Mouse (Mus musculus): ENCODE results near the gene Masp1.

DNA sequence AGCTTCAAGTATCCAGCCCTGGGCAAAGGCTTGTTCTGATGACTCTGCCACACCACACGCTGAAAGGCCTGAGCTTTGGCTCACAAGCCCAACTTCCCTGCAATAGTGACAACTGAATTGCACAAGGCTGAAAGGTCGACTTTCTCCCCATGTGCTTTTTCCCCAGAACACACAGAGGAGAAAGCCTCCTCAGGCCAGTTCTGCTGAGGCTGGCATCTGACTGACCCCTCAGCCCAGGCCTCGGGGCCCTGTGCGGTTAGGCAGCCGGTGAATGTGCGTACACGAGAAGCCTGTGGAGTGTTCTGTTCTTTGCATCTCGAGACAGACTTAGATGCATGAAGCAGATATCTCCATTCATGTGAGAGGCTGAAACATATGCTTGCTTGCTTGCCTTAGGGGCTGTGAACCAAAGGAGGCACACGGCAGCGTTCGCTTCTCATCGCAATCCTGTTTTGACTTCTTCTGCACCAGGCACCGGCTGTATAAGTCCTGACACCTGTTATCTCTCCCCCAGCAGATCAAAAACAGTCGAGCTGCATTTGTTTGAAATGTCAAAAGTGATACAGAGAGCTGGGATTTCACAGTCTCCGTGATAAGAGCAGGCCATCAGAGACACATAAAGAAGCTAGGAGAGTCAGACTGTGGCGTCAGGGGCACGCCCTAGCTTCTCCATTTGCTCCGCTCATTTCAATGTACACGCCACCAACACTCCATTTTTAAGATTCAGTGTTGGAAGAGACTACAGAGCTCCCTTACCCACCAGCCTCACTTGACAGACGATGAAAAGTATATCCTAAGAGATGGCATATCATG lies 2.7 kb downstream of the Masp1 start:
- no peak for TF ChIP-seq GATA1 (IDR thresholded peaks at IDR 0.05; ENCODE audit: low read length)
- no peak for TF ChIP-seq TAL1 (IDR thresholded peaks at IDR 0.05; ENCODE audit: low read length)

Data from erythroblast, embryonic 14.5 days (primary cell).